Mouse (Mus musculus) forebrain, embryonic 11.5 days (tissue): ENCODE measurements at regions not wholly inside any gene's neighbourhood (a gene's known extent, or its start where the extent isn't known, plus 50 kb on each side); places are given as distances from the start of the nearest gene placed in this dataset.

Experiments
- ATAC-seq: fragments of 200-750 bp; cut with Nextera tagmentation; replicated peaks from 2 replicates; pipeline ENCODE4 v1.8.0; 2017; ENCODE audit warnings: moderate TSS enrichment; ENCODE audit not compliant: low FRiP score
- DNase-seq: peaks from one replicate; pipeline ENCODE4 v3.0.0-alpha.2; 2017; ENCODE audit warnings: low spot score
- H3K27ac ChIP-seq: fragments of 300-500 bp; sonication (generic); 2 replicates; pipeline ENCODE4 v1.5.1; 2014; ENCODE audit warnings: low read depth, low read length
- H3K27me3 ChIP-seq: fragments of 300-500 bp; sonication (generic); 2 replicates; pipeline ENCODE4 v1.6.1; 2014; ENCODE audit warnings: mild to moderate bottlenecking, low read length, mixed read lengths; ENCODE audit not compliant: control insufficient read depth, insufficient read depth
- H3K36me3 ChIP-seq: fragments of 300-500 bp; sonication (generic); 2 replicates; pipeline ENCODE4 v1.6.1; 2014; ENCODE audit warnings: mild to moderate bottlenecking, low read length, moderate library complexity, mixed read lengths; ENCODE audit not compliant: control insufficient read depth, insufficient read depth
- H3K4me1 ChIP-seq: fragments of 300-500 bp; sonication (generic); replicated peaks from 2 replicates; pipeline ENCODE4 v1.6.1; 2014; ENCODE audit warnings: low read length, mixed read lengths; ENCODE audit not compliant: control insufficient read depth, insufficient read depth
- H3K4me2 ChIP-seq: fragments of 300-500 bp; sonication (generic); 2 replicates; pipeline ENCODE4 v1.6.1; 2014; ENCODE audit warnings: low read depth, mild to moderate bottlenecking, low read length, moderate library complexity, mixed read lengths; ENCODE audit not compliant: severe bottlenecking
- H3K4me3 ChIP-seq: fragments of 300-500 bp; sonication (generic); 2 replicates; pipeline ENCODE4 v1.5.1; 2014; ENCODE audit warnings: low read depth, low read length
- H3K9ac ChIP-seq: fragments of 300-500 bp; sonication (generic); 2 replicates; pipeline ENCODE4 v1.6.1; 2014; ENCODE audit warnings: low read length
- H3K9me3 ChIP-seq: fragments of 300-500 bp; sonication (generic); 2 replicates; pipeline ENCODE4 v1.6.1; 2016; ENCODE audit warnings: low read length, mixed read lengths; ENCODE audit not compliant: control insufficient read depth
- WGBS: fragments of 180-500 bp; shearing (Covaris S2); extraction: QIAGEN DNeasy Blood & Tissue Kit; methylation state at CpG from one replicate; pipeline ENCODE4 v1.1.7; 2014; 5-methylcytosine and 5-hydroxymethylcytosine counted together

- ATAC-seq: no peak
Observed at GRCm38 (mm10) chr10:113902744-113903143, 899.4 kb downstream of the Trhde start.

GRCm38 (mm10) chr10:113874419-113875161, 927.5 kb downstream of the Trhde start:
- Histone ChIP-seq H3K27me3 (no peaks in the 10 kb centered on the region), H3K4me1 (no peaks in the 10 kb centered on the region), H3K36me3 (no peaks in the 10 kb centered on the region), H3K4me3 (no peak overlapping the region), H3K9ac (no peak overlapping the region), H3K4me2 (no peak overlapping the region), H3K27ac (no peak overlapping the region), H3K9me3 (no peaks in the 10 kb centered on the region)
- WGBS: 67% methylated on average over 4 of the region's 4 CpGs
- DNase-seq (no peak), ATAC-seq (peak; percentile 53)

More at GRCm38 (mm10) chr10:113902744-113903143, 899.4 kb downstream of the Trhde start:
- Histone ChIP-seq H3K9ac (no peak overlapping the region), H3K36me3 (no peaks in the 10 kb centered on the region), H3K9me3 (no peaks in the 10 kb centered on the region), H3K27ac (no peak overlapping the region), H3K4me1 (no peaks in the 10 kb centered on the region), H3K27me3 (no peaks in the 10 kb centered on the region), H3K4me3 (no peak overlapping the region), H3K4me2 (no peak overlapping the region)
- DNase-seq: no peak
- WGBS: 80% methylated on average over 1 of the region's 1 CpGs

- ATAC-seq (no peak), DNase-seq (no peak)
- H3K4me3 ChIP-seq: no peak overlapping the region
- 94% methylated on average over 1 of the region's 1 CpGs for WGBS
- no peak overlapping the region for H3K4me2 ChIP-seq
- H3K9ac ChIP-seq: no peak overlapping the region
- H3K27ac ChIP-seq: no peak overlapping the region
- no peaks in the 10 kb centered on the region for H3K27me3 ChIP-seq
- H3K36me3 ChIP-seq: no peaks in the 10 kb centered on the region
- H3K9me3 ChIP-seq: no peaks in the 10 kb centered on the region
- H3K4me1 ChIP-seq: no peaks in the 10 kb centered on the region
Observed at GRCm38 (mm10) chr10:113824596-113824995, 895.8 kb upstream of the Atxn7l3b start.
